Mouse (Mus musculus) ES-CJ7 (cell line): ENCODE data around the gene Celf5.
A peak's percentile ranks its signal among the peaks of the same experiment; 100 is the strongest.

Experiments
- DNase-seq: peaks from one replicate; pipeline ENCODE4 v3.0.0; 2011; ENCODE audit warnings: low read depth, low spot score

Gene Celf5

GRCm38 (mm10) chr10:81482533-81482889 lies at the start of gene Celf5:
Gene Celf5 (minus strand): TSS chr10:81482709.
- DNase-seq = no peak

GRCm38 (mm10) chr10:81526779-81527178 lies 44.3 kb upstream of the Celf5 start:
- peak; percentile 73 for DNase-seq

- DNase-seq = no peak
Observed at GRCm38 (mm10) chr10:81525017-81525694, 42.6 kb upstream of the Celf5 start.

- DNase-seq = no peak
Observed at GRCm38 (mm10) chr10:81524051-81524605, 41.6 kb upstream of the Celf5 start, which contains the start of gene Gna15. Gene Gna15 (minus strand): TSS chr10:81524225.

- peak; percentile 46 for DNase-seq
Observed at GRCm38 (mm10) chr10:81523570-81523969, 41.1 kb upstream of the Celf5 start.

GRCm38 (mm10) chr10:81523142-81523541 lies 40.6 kb upstream of the Celf5 start:
- no peak for DNase-seq

- DNase-seq = no peak
Observed at GRCm38 (mm10) chr10:81519978-81520365, 37.5 kb upstream of the Celf5 start.

GRCm38 (mm10) chr10:81519227-81519977 lies 36.9 kb upstream of the Celf5 start:
- DNase-seq = no peak

- peak; percentile 72 for DNase-seq
Observed at GRCm38 (mm10) chr10:81518546-81518945, 36.0 kb upstream of the Celf5 start.

GRCm38 (mm10) chr10:81517227-81517626 lies 34.7 kb upstream of the Celf5 start:
- DNase-seq = no peak

- DNase-seq = no peak
Observed at GRCm38 (mm10) chr10:81513798-81514197, 31.3 kb upstream of the Celf5 start.

GRCm38 (mm10) chr10:81510246-81510810 lies 27.8 kb upstream of the Celf5 start:
- peak; percentile 64 for DNase-seq

GRCm38 (mm10) chr10:81507691-81508489 lies 25.4 kb upstream of the Celf5 start:
- DNase-seq = peak; percentile 95

- peak; percentile 94 for DNase-seq
Observed at GRCm38 (mm10) chr10:81507095-81507494, 24.6 kb upstream of the Celf5 start.

- peak; percentile 82 for DNase-seq
Observed at GRCm38 (mm10) chr10:81505016-81505664, 22.6 kb upstream of the Celf5 start.

GRCm38 (mm10) chr10:81502658-81503057 lies 20.1 kb upstream of the Celf5 start:
- DNase-seq = peak; percentile 71

- no peak for DNase-seq
Observed at GRCm38 (mm10) chr10:81501863-81502262, 19.4 kb upstream of the Celf5 start.

GRCm38 (mm10) chr10:81500032-81500431 lies 17.5 kb upstream of the Celf5 start, which contains the start of gene S1pr4:
Gene S1pr4 (minus strand): TSS chr10:81500132.
- DNase-seq = no peak

- no peak for DNase-seq
Observed at GRCm38 (mm10) chr10:81499250-81499901, 16.9 kb upstream of the Celf5 start.
